Mouse (Mus musculus) forebrain, embryonic 16.5 days (tissue): ENCODE measurements around the gene Atxn1. TPM values are rescaled to one million over a fixed set of nuclear protein-coding genes. Genes with fewer than 3 reads are reported as not detected.
A peak's percentile ranks its signal among the peaks of the same experiment; 100 is the strongest.

Source experiments
- ATAC-seq: fragments of 200-750 bp; cut with Nextera tagmentation; 2 replicates; pipeline ENCODE4 v1.8.0; 2017; ENCODE audit warnings: mild to moderate bottlenecking, moderate library complexity
- H3K27ac ChIP-seq: fragments of 300-500 bp; sonication (generic); 2 replicates; pipeline ENCODE4 v1.5.1; 2014; ENCODE audit warnings: low read length, control low read depth
- H3K27me3 ChIP-seq: fragments of 300-500 bp; sonication (generic); replicated peaks from 2 replicates; pipeline ENCODE4 v1.6.1; 2014; ENCODE audit warnings: low read length; ENCODE audit not compliant: control insufficient read depth, insufficient read depth
- H3K36me3 ChIP-seq: fragments of 300-500 bp; sonication (generic); 2 replicates; pipeline ENCODE4 v1.6.1; 2014; ENCODE audit not compliant: control insufficient read depth, insufficient read depth
- H3K4me1 ChIP-seq: fragments of 300-500 bp; sonication (generic); replicated peaks from 2 replicates; pipeline ENCODE4 v1.6.1; 2014; ENCODE audit warnings: low read length; ENCODE audit not compliant: control insufficient read depth, insufficient read depth
- H3K4me2 ChIP-seq: fragments of 300-500 bp; sonication (generic); 2 replicates; pipeline ENCODE4 v1.6.1; 2014; ENCODE audit warnings: mild to moderate bottlenecking, low read length, control low read depth
- H3K4me3 ChIP-seq: fragments of 300-500 bp; sonication (generic); replicated peaks from 2 replicates; pipeline ENCODE4 v1.5.1; 2014; ENCODE audit warnings: mild to moderate bottlenecking, low read length, control low read depth
- H3K9ac ChIP-seq: fragments of 300-500 bp; sonication (generic); replicated peaks from 2 replicates; pipeline ENCODE4 v1.6.1; 2014; ENCODE audit warnings: low read depth, low read length, control low read depth
- H3K9me3 ChIP-seq: fragments of 300-500 bp; sonication (generic); 2 replicates; pipeline ENCODE4 v1.6.1; 2016; ENCODE audit warnings: low read length; ENCODE audit not compliant: control insufficient read depth
- WGBS: fragments of 180-500 bp; shearing (Covaris S2); extraction: QIAGEN DNeasy Blood & Tissue Kit; methylation state at CpG from one replicate; pipeline ENCODE4 v1.1.7; 2014; 5-methylcytosine and 5-hydroxymethylcytosine counted together
- polyA plus RNA-seq: library from polyadenylated mRNA; unstranded; fragments of >200 nt; fragmentation: Nextera tagmentation; extraction: Ambion mirVana; gene quantifications from 2 replicates; pipeline ENCODE4 v1.2.1, GENCODE M21; 2015

Atxn1 gene
- polyA plus RNA-seq, 1 experiment from 2014 or later = 15.3 TPM

- Histone ChIP-seq H3K4me2 (no peak overlapping the region), H3K9me3 (no peaks in the 10 kb centered on the region), H3K4me3 (no peak overlapping the region), H3K36me3 (no peaks in the 10 kb centered on the region), H3K27ac (no peak overlapping the region), H3K27me3 (no peaks in the 10 kb centered on the region), H3K4me1 (0 out of 2 replicates have a peak, but pooled peaks cover under 1% of the 10 kb centered on the region), H3K9ac (no peak overlapping the region)
- 69% methylated on average over 7 of the region's 7 CpGs for WGBS
- ATAC-seq = no peak
These were observed 40.3 kb downstream of the Atxn1 start for GRCm38 (mm10) chr13:45924555-45924954.

- H3K4me1 ChIP-seq = peaks cover 3% of the 10 kb centered on the region; the same call in 1 of the 2 replicates
- H3K9me3 ChIP-seq = no peaks in the 10 kb centered on the region
- H3K27me3 ChIP-seq = no peaks in the 10 kb centered on the region
- no peak overlapping the region for H3K4me3 ChIP-seq
- H3K27ac ChIP-seq = no peak overlapping the region
- no peak overlapping the region for H3K9ac ChIP-seq
- H3K4me2 ChIP-seq = no peak overlapping the region
- no peak for ATAC-seq
- no peaks in the 10 kb centered on the region for H3K36me3 ChIP-seq
- WGBS = 95% methylated on average over 1 of the region's 1 CpGs
These were observed 41.7 kb downstream of the Atxn1 start for GRCm38 (mm10) chr13:45923086-45923485.

DNA sequence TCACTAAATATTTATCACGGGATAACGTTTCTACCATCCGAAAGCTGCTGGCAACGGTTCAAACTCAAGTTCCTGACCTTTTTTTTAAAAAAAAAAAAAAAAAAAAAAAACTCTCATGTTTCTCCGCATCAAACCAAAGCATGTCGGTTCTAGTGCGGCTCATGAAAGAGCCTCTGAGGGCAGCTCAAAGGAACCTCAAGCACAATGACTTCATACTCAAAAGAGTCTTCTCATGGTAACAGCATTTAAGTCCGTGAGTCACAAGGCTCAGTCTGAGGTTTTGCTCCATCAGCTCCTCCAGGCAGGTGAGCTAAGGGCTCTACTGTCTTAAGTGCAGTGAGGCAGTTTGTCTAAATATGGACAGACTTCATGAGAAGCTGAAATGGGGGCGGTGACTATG, 42.3 kb downstream of the Atxn1 start:
- no peaks in the 10 kb centered on the region for H3K27me3 ChIP-seq
- H3K9ac ChIP-seq = no peak overlapping the region
- no peaks in the 10 kb centered on the region for H3K9me3 ChIP-seq
- WGBS = 44% methylated on average over 9 of the region's 9 CpGs
- peaks cover 4% of the 10 kb centered on the region; the same call in 1 of the 2 replicates for H3K4me1 ChIP-seq
- ATAC-seq = no peak
- no peaks in the 10 kb centered on the region for H3K36me3 ChIP-seq
- H3K27ac ChIP-seq = no peak overlapping the region
- no peak overlapping the region for H3K4me3 ChIP-seq
- H3K4me2 ChIP-seq = no peak overlapping the region

GRCm38 (mm10) chr13:45918956-45919711, 45.7 kb downstream of the Atxn1 start:
- Histone ChIP-seq H3K4me1 (peaks cover 14% of the 10 kb centered on the region), H3K4me3 (no peak overlapping the region), H3K4me2 (no peak overlapping the region), H3K36me3 (no peaks in the 10 kb centered on the region), H3K27ac (no peak overlapping the region), H3K9me3 (no peaks in the 10 kb centered on the region), H3K27me3 (no peaks in the 10 kb centered on the region), H3K9ac (no peak overlapping the region)
- no peak for ATAC-seq
- WGBS = 89% methylated on average over 14 of the region's 15 CpGs

- Histone ChIP-seq H3K9ac (no peak overlapping the region), H3K36me3 (no peaks in the 10 kb centered on the region), H3K4me2 (no peak overlapping the region), H3K9me3 (no peaks in the 10 kb centered on the region), H3K4me3 (no peak overlapping the region), H3K4me1 (peaks cover 14% of the 10 kb centered on the region), H3K27ac (no peak overlapping the region), H3K27me3 (no peaks in the 10 kb centered on the region)
- ATAC-seq = no peak
- 51% methylated on average over 12 of the region's 12 CpGs for WGBS
These were observed 46.8 kb downstream of the Atxn1 start for GRCm38 (mm10) chr13:45918006-45918380.

DNA sequence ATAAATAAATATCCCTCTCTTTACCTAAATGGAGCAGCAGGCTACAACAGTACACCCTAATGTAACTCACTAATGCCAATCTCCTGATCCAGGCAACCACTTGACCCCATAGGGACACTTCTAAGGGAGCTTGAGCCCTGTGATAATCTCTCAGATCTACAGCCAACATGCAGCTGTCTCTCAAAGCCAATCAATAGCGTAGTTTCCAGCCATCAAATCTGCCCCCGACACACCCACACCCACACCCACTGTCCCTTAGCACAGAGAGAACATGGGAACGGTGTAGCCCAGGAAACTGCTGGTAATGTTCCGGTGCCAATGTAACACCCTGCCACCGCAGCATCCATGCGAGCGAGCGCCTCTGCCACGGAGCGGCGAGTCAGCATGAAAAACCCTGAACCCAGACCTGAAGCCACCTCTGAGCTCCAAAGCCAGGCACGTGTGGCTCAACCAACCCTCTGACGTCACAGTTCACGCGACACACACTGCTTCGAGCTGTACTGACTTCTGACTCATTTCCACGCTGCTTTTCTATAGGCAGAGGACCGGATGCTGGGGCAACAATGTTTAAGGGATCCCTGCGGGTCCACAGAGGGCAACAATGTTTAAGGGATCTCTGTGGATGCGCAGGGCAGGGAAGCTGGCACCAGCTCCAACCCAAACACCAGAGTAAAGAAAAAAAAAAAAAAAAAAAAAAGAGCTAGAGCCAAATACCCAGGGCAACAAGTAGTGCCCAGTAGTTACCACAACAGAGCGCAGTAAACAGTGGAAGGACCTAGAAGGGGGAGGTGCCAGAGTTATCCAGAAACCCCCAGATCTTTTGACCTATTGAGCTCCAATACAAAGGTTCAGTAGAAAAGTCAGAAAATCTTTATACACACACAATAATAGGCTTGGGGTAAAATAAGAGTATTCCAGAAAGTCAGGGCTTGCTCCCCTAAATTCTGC, 47.5 kb downstream of the Atxn1 start:
- H3K27me3 ChIP-seq = no peaks in the 10 kb centered on the region
- peaks cover 14% of the 10 kb centered on the region for H3K4me1 ChIP-seq
- 90% methylated on average over 21 of the region's 21 CpGs for WGBS
- no peak overlapping the region for H3K9ac ChIP-seq
- no peak overlapping the region for H3K4me2 ChIP-seq
- ATAC-seq = no peak
- no peak overlapping the region for H3K27ac ChIP-seq
- H3K4me3 ChIP-seq = no peak overlapping the region
- no peaks in the 10 kb centered on the region for H3K9me3 ChIP-seq
- H3K36me3 ChIP-seq = no peaks in the 10 kb centered on the region

GRCm38 (mm10) chr13:45915921-45916320, 48.9 kb downstream of the Atxn1 start:
- Histone ChIP-seq H3K27me3 (no peaks in the 10 kb centered on the region), H3K36me3 (no peaks in the 10 kb centered on the region), H3K27ac (peak overlapping the region; percentile 19; the same call in 1 of the 2 replicates), H3K4me3 (no peak overlapping the region), H3K4me2 (no peak overlapping the region), H3K9ac (no peak overlapping the region), H3K4me1 (peaks cover 14% of the 10 kb centered on the region), H3K9me3 (no peaks in the 10 kb centered on the region)
- WGBS = 53% methylated on average over 3 of the region's 3 CpGs
- peak; percentile 73 for ATAC-seq

GRCm38 (mm10) chr13:45915026-45915425, 49.8 kb downstream of the Atxn1 start:
- H3K4me3 ChIP-seq = no peak overlapping the region
- peaks cover 14% of the 10 kb centered on the region for H3K4me1 ChIP-seq
- H3K36me3 ChIP-seq = no peaks in the 10 kb centered on the region
- no peak overlapping the region for H3K27ac ChIP-seq
- no peaks in the 10 kb centered on the region for H3K27me3 ChIP-seq
- ATAC-seq = no peak
- H3K9me3 ChIP-seq = no peaks in the 10 kb centered on the region
- WGBS = 73% methylated on average over 2 of the region's 2 CpGs
- H3K4me2 ChIP-seq = no peak overlapping the region
- H3K9ac ChIP-seq = no peak overlapping the region

- Histone ChIP-seq H3K4me3 (no peak overlapping the region), H3K4me1 (peaks cover 14% of the 10 kb centered on the region), H3K27me3 (no peaks in the 10 kb centered on the region), H3K9ac (no peak overlapping the region), H3K4me2 (no peak overlapping the region), H3K9me3 (no peaks in the 10 kb centered on the region), H3K27ac (no peak overlapping the region), H3K36me3 (no peaks in the 10 kb centered on the region)
- 64% methylated on average over 3 of the region's 3 CpGs for WGBS
- no peak for ATAC-seq
These were observed 50.7 kb downstream of the Atxn1 start for GRCm38 (mm10) chr13:45914117-45914516.
